Mouse (Mus musculus): ENCODE data around the gene Pikfyve.
"Not testable (repeated sequence)": the region's sequence is repeated elsewhere in the genome, so short reads cannot be mapped to it uniquely, and the experiment has no call there.

Gene Pikfyve

GRCm38 (mm10) chr1:65185011-65185410, 1.5 kb upstream of the Pikfyve start:
- no peak for DNase-seq (ENCODE audit: low spot score in 2 of 2)

DNA sequence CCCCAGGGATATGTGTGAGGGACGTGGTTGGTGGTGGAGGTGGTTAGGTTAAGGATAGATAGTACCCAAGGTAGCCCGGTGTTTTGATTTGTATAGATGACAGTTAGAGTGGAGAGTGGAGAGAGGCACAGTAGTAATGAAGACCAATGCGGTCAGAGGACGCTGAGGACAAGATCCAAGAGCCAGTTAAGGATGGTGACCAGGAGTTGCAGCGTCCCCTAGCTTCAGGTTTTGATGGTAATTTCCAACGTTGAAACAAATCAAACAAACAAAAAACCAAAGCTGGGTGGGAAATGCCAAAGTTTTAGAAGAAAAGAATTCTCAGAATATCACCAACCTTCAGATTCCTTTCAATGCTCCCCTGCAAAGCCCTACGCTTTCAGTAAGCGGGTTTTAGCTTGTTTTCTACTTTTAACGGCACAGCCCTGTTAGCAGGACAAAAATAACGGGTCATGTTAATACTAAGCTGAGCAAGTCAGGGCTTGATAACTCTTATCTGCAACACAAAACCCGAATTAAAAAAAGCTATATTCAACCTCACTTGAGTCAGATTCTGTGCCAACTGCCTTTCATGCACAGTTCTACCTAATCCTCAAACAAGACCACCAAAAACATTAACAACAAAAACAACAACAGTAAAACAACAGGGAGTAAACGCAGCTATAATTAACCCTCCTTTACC, 818 bp upstream of the Pikfyve start:
- no peak for DNase-seq (ENCODE audit: low spot score in 2 of 2)

- DNase-seq (ENCODE audit: low spot score in 2 of 2), result no peak
These were observed 569 bp downstream of the Pikfyve start for GRCm38 (mm10) chr1:65187074-65187430.

- no peak for DNase-seq (ENCODE audit: low spot score in 2 of 2)
These were observed 3.7 kb downstream of the Pikfyve start for GRCm38 (mm10) chr1:65190172-65190571.

DNA sequence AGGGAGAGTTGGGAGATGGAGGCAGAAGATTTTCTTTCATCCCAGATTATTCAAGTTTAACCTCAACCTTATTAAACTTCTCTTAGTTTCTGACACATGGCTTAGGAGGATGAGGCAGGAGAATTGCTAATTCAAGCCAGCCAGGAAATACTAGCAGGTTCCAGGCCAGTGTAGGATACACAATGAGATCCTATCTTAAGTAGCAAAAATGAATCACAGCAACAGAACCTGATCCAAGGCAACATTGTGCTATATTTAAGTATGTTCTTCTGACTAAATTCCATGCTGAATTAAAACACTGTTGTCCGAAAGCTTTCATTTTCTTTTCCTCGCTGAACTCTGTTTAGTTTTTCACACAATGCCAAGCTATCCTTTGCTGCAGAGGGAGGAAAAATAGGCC, 6.7 kb downstream of the Pikfyve start:
- DNase-seq (ENCODE audit: low spot score in 2 of 2), result no peak

- no peak for DNase-seq (ENCODE audit: low spot score in 2 of 2)
These were observed 11.9 kb downstream of the Pikfyve start for GRCm38 (mm10) chr1:65198425-65198824.

DNA sequence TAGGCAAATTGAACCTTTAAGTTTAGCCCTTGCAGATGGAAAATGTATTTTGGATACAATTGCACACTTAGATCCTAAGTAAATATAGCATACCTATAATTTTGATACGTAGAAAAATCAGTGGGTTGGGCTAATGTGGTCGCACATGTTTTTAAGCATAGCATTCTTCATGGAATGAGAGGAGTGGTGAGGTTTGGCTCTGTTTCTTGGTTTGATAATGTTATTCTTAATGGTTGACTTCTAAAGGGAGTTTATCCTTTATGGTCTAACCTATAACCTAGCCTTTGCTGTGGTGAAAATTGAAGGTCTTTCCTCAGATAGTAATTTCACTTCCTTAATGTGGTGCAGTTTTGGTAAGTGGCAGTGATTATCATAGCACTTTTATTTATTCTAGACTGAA, 12.4 kb downstream of the Pikfyve start:
- DNase-seq (ENCODE audit: low spot score in 2 of 2), result no peak

GRCm38 (mm10) chr1:65204299-65204698, 17.8 kb downstream of the Pikfyve start:
- DNase-seq (ENCODE audit: low spot score in 2 of 2), result no peak

GRCm38 (mm10) chr1:65213214-65213613, 26.7 kb downstream of the Pikfyve start:
- DNase-seq (ENCODE audit: low spot score in 2 of 2), result no peak

- DNase-seq (ENCODE audit: low spot score in 2 of 2), result no peak
These were observed 31.1 kb downstream of the Pikfyve start for GRCm38 (mm10) chr1:65217567-65217966.

GRCm38 (mm10) chr1:65217972-65218371, 31.5 kb downstream of the Pikfyve start:
- DNase-seq (ENCODE audit: low spot score in 2 of 2), result no peak

DNA sequence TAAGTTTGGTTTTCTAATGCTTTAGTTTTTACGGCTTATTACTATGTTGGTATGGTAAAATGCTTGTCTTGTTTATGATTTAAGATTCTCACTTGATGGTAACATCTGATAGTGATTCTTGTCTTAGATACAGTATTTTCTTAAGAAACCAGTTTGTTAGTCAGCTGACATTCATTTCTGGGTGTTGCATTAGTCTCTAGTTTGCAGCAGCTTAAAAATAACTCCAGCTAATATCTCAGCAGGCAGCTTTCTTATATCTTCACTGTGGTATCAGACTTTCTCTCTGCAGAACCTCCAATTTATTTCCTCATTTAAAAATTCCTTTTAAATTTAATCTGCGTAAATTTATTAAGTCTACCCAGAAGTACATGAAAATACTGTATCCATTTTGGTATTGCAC, 37.2 kb downstream of the Pikfyve start:
- DNase-seq (ENCODE audit: low spot score in 2 of 2), result no peak

DNA sequence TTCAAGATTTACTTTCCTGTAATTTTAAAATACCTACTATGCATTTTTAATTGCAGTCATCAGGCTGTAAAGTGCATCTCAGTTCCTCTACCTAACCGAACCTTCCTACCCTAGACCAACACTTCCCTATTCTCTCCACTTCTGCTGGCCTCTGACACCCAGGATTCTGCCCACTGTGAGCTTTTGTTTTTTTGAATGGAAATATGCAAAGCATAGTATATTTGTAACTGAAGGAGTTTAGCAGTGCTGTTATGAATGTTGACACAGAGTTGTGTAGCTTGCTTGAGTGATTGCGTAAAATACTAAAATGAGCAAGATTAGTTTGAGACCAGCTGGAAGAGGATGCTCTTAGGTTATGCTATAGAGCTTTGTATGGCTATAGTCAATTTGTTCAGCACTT, 41.2 kb downstream of the Pikfyve start:
- no peak for DNase-seq (ENCODE audit: low spot score in 2 of 2)

GRCm38 (mm10) chr1:65229768-65230167, 43.3 kb downstream of the Pikfyve start:
- not testable (repeated sequence) for DNase-seq (ENCODE audit: low spot score in 2 of 2)

DNA sequence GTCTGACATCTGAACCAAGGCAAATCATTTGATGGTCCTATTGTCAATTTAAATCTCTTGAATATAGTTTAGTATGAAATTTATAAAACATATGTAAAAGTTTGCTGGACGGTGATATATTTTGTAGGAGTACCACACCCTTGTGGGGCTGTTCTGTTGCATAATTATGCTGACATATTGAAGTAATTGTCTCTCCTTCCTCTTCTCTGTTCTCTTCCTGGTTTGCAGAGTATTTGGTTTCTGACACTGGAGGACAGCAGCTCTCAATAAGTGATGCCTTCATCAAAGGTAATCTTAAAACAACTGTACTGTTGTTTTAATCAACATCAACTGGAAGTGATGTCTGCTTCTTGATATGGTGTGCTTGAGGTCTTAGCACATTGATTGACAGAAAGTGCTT, 44.1 kb downstream of the Pikfyve start:
- no peak for DNase-seq (ENCODE audit: low spot score in 2 of 2)

GRCm38 (mm10) chr1:65237712-65238111, 51.2 kb downstream of the Pikfyve start:
- no peak for DNase-seq (ENCODE audit: low spot score in 2 of 2)

GRCm38 (mm10) chr1:65245637-65246036, 59.2 kb downstream of the Pikfyve start:
- DNase-seq (ENCODE audit: low spot score in 2 of 2), result no peak

- no peak for DNase-seq (ENCODE audit: low spot score in 2 of 2)
These were observed 94.0 kb downstream of the Pikfyve start for GRCm38 (mm10) chr1:65280461-65280860.

DNA sequence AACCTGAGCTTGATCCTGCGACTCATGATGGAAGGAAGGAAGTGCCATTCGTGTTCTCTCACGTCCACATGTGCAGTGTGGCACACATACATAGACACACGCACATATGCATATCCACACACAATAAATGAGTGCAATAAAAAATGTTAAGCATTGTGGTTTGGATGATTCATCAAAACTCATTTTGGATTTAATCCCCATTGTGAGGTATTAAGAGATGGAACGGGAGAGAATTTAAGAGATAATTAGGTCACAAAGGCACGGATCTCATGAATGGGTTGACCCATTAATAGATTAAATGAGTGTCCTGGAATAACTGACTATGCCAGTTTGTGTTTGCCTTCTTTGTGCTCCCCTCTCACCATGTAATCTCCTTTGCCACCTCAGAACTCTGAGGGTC, 95.3 kb downstream of the Pikfyve start, which contains the start of gene Pth2r:
TSS of gene Pth2r (plus strand) at position 301 of the 400 bp plus-strand sequence.
- no peak for DNase-seq (ENCODE audit: low spot score in 2 of 2)

GRCm38 (mm10) chr1:65282766-65283165, 96.3 kb downstream of the Pikfyve start:
- peak; percentile 71 for DNase-seq (ENCODE audit: low spot score in 2 of 2)

DNA sequence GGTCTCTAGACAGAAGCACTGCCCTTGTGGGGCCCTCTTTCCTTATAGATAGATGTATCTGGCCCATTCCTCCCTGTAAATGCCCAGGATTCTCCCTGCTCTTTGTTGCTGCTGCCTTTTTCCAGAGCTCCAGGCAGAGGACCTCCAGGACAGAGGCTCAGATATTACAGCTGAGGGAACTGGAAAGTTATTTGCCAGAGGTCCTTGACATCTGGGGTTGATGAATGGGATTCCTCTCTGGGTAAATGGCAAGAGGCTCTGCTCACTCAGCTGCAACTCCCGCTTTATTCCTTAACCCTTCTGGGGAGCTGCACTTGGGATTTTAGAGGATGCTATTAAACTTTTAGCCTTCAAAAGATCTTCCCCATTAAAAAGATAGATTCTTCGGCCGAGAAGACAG, 122.0 kb downstream of the Pikfyve start:
- DNase-seq (ENCODE audit: low spot score in 2 of 2), result no peak

DNA sequence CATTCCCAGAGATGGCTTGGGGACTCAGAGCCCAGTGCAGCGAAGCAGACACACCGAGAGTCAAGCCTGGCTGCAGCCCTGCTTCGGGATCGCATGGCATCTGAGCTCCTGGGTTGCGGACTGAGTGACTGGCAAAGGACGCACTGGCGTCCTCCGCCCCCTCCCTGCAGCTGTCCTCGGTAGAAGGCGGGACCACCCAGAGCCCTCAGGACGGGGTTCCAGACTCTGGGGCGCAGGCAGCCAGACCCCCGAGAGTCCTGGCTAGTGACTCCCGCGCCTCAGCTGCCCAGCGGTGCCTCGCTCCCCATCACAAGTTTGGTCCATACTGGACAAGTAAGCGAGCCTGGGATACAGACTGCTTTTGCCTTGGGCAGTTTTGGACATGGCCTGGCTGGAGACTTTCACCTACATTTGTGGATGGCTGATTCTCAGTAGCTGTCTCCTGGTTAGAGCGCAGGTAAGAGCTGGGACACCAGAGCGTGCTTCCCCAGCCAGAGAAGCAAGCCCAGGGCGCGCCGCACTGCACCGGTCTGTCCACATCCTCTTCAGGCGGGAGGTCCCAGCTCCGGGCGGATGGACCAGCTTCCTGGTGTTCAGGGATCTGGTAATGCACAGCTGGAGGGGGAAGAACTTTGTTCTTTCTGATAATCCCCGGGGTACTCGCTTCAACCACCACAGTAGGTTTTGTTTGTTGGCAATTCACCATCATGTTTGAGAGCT, 124.9 kb downstream of the Pikfyve start:
- DNase-seq (ENCODE audit: low spot score in 2 of 2), result no peak

DNA sequence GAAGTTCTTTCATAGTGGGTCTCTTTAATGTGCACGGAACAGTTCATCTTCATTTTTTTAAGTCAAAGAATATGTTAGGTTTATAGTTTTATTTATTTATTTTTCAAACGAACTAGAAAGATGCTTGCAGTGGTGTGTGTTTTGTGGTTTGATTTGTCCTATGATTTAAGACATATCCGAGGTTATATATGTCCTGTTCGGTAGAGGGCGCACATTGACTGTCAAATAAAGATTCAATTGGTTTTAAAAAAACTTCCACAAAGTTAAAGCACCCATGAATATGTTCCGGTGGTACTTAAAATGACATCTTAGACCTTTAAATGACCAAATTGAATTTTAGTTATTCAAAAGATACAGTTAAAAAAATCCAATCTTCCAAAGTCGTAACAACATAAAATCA, 125.6 kb downstream of the Pikfyve start:
- DNase-seq (ENCODE audit: low spot score in 2 of 2), result peak; percentile 44 to 73

Measured in right cerebral cortex, postnatal 10 days (tissue).